Mouse (Mus musculus) forelimb bud, embryonic 11.5 days (tissue): ENCODE measurements at regions not wholly inside any gene's neighbourhood (a gene's known extent, or its start where the extent isn't known, plus 50 kb on each side); places are given as distances from the start of the nearest gene placed in this dataset.
"Not testable (repeated sequence)": the region's sequence is repeated elsewhere in the genome, so short reads cannot be mapped to it uniquely, and the experiment has no call there.

Source experiments
- DNase-seq: peaks from one replicate; pipeline ENCODE4 v3.0.0-alpha.2; 2012; ENCODE audit warnings: low read depth, low spot score

- DNase-seq, result peak; percentile 4
These were observed 790.5 kb upstream of the Cdh8 start for GRCm38 (mm10) chr8:100206557-100207349.

- no peak for DNase-seq
These were observed 777.0 kb upstream of the Cdh8 start for GRCm38 (mm10) chr8:100193228-100193627.

- no peak for DNase-seq
These were observed 774.4 kb upstream of the Cdh8 start for GRCm38 (mm10) chr8:100190698-100191097.

- DNase-seq, result no peak
These were observed 771.7 kb upstream of the Cdh8 start for GRCm38 (mm10) chr8:100187976-100188375.

- DNase-seq, result no peak
These were observed 760.2 kb upstream of the Cdh8 start for GRCm38 (mm10) chr8:100176502-100176901.

GRCm38 (mm10) chr8:100145411-100145810 is 729.1 kb upstream of the Cdh8 start:
- no peak for DNase-seq

GRCm38 (mm10) chr8:100144124-100144680 is 727.9 kb upstream of the Cdh8 start:
- DNase-seq, result no peak

- DNase-seq, result peak; percentile 12
These were observed 688.4 kb upstream of the Cdh8 start for GRCm38 (mm10) chr8:100104412-100105365.

- DNase-seq, result no peak
These were observed 685.7 kb upstream of the Cdh8 start for GRCm38 (mm10) chr8:100101957-100102356.

GRCm38 (mm10) chr8:100072059-100072729 is 655.9 kb upstream of the Cdh8 start:
- DNase-seq, result no peak

GRCm38 (mm10) chr8:100069761-100070160 is 653.5 kb upstream of the Cdh8 start:
- DNase-seq, result no peak

GRCm38 (mm10) chr8:100038931-100039330 is 622.7 kb upstream of the Cdh8 start:
- no peak for DNase-seq

GRCm38 (mm10) chr8:100034474-100034873 is 618.2 kb upstream of the Cdh8 start:
- no peak for DNase-seq

GRCm38 (mm10) chr8:100030358-100030757 is 614.1 kb upstream of the Cdh8 start:
- DNase-seq, result not testable (repeated sequence)

GRCm38 (mm10) chr8:100015638-100016037 is 599.4 kb upstream of the Cdh8 start:
- DNase-seq, result no peak

GRCm38 (mm10) chr8:99999554-99999953 is 583.3 kb upstream of the Cdh8 start:
- no peak for DNase-seq

GRCm38 (mm10) chr8:99983696-99984095 is 567.4 kb upstream of the Cdh8 start:
- no peak for DNase-seq

- DNase-seq, result no peak
These were observed 538.4 kb upstream of the Cdh8 start for GRCm38 (mm10) chr8:99954697-99955096.

GRCm38 (mm10) chr8:99953876-99954275 is 537.6 kb upstream of the Cdh8 start:
- no peak for DNase-seq

- DNase-seq, result no peak
These were observed 516.9 kb upstream of the Cdh8 start for GRCm38 (mm10) chr8:99933159-99933558.
